ENCODE assay signal across 8 mouse cellular contexts in the genomic region with DNA sequence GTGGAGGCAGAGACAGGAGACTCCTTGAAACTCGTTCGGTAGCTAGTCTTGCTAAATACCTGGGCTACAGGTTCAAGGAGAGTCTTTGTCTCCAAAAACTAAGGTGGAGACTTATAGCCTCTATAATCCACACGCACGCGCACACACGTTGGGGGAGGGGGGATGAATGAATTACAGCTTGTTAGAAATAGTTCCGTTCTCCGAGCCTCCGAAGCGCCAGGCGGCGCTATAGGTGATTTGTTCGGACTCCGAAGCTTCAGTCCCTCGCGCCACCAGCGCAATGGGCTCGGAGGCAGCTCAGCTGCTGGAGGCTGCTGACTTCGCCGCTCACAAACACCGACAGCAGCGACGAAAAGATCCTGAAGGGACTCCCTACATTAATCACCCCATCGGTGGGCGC. TPM values are rescaled to one million over a fixed set of nuclear protein-coding genes. Genes with fewer than 3 reads are reported as not detected.
A peak's percentile ranks its signal among the peaks of the same experiment; 100 is the strongest.
DNase-seq lines count a peak whose midpoint lies in the region; ATAC-seq lines count a peak whose summit lies in the region.

TSS of gene Hddc3 (plus strand) at position 247 of the 400 bp plus-strand sequence.

- WGBS in hindbrain, embryonic 12.5 days: under 1% methylated on average over 25 of the region's 25 CpGs

- peak within 1 kb of the TSS; percentile 75 for H3K9ac ChIP-seq in hindbrain, embryonic 12.5 days

- H3K27ac ChIP-seq in hindbrain, embryonic 12.5 days: peak within 1 kb of the TSS; percentile 86

- peaks cover under 1% of the 10 kb centered on the region; the same call in 1 of the 2 replicates for H3K36me3 ChIP-seq in hindbrain, embryonic 12.5 days

- peaks cover 46% of the 10 kb centered on the region for H3K4me1 ChIP-seq in hindbrain, embryonic 12.5 days

- peak within 1 kb of the TSS; percentile 75 for H3K4me2 ChIP-seq in hindbrain, embryonic 12.5 days (replicated peaks)

- H3K9me3 ChIP-seq in hindbrain, embryonic 12.5 days (replicated peaks): no peaks in the 10 kb centered on the region

- peak; percentile 39 for ATAC-seq in hindbrain, embryonic 12.5 days (ENCODE audit: low FRiP score)

- peak; percentile 98 for DNase-seq in NIH3T3 (ENCODE audit: low read depth)
- peak; percentile 99 for DNase-seq in cerebellum, postnatal 10 days
- peak; percentile 91 to 94 for DNase-seq in frontal cortex, postnatal 10 days (ENCODE audit: low spot score in 2 of 2)
- DNase-seq in layer of hippocampus, postnatal 14 days (ENCODE audit: low spot score in 2 of 2): peak; percentile 96 to 97
- peak; percentile 97 for DNase-seq in lung, postnatal 14 days
- peak; percentile 95 for DNase-seq in retina, adult 2 months (ENCODE audit: low read depth, low spot score)
- DNase-seq in thymus, postnatal 36 days: peak; percentile 94 to 96

- peak within 1 kb of the TSS; percentile 52 for H3K4me3 ChIP-seq in hindbrain, embryonic 12.5 days

- no peaks in the 10 kb centered on the region for H3K27me3 ChIP-seq in hindbrain, embryonic 12.5 days

RNA-seq across cellular contexts. Expression of gene Hddc3, which starts in this region (rescaled TPM):
- 20.2 and 22.0 TPM in 2 replicates for polyA plus RNA-seq in hindbrain, embryonic 12.5 days (2016; fragmentation: Nextera tagmentation; extraction: Ambion mirVana)
- 10 to 100 TPM; 45.8 to 46.3 TPM for total RNA-seq in layer of hippocampus, postnatal 14 days (2021)

Comparison
In these comparisons a context has a peak if more than half of its experiments do, and no peak if none do; other contexts are left out.
1. Peak in every context shown above with its lines: DNase-seq, ATAC-seq, H3K4me3 ChIP-seq and H3K27ac ChIP-seq.